Mouse (Mus musculus): ENCODE measurements around the gene Efcab14. TPM values are rescaled to one million over a fixed set of nuclear protein-coding genes. Genes with fewer than 3 reads are reported as not detected.

Gene Efcab14
- total RNA-seq, 2 experiments from 2014 or later: 32.0 to 34.8 TPM

Other genes starting within 250 kb of the Efcab14 start
- not detected for gene Cyp4a14, start 241.6 kb upstream of the Efcab14 start, total RNA-seq (2021)
- not detected for gene Cyp4a10, start 219.5 kb upstream of the Efcab14 start, total RNA-seq (2021)
- not detected for gene Cyp4a31, start 174.1 kb upstream of the Efcab14 start, total RNA-seq (2021)
- gene Cyp4a32, start 136.8 kb upstream of the Efcab14 start, total RNA-seq (2021): not detected
- gene Cyp4b1, start 90.0 kb upstream of the Efcab14 start, total RNA-seq (2021): 1 to 10 TPM; 2.1 to 2.7 TPM
- gene Tex38, start 43.3 kb downstream of the Efcab14 start, total RNA-seq (2021): under 1 TPM; 0.78 to 0.87 TPM
- gene Atpaf1, start 47.1 kb downstream of the Efcab14 start, total RNA-seq (2021): 10 to 100 TPM; 25.9 to 29.0 TPM
- 1 to 10 TPM; 4.5 to 4.6 TPM for gene Mob3c, start 90.3 kb downstream of the Efcab14 start, total RNA-seq (2021)
- 10 to 100 TPM; 40.8 to 43.3 TPM for gene Mknk1, start 101.5 kb downstream of the Efcab14 start, total RNA-seq (2021)
- under 1 TPM in 1 of 2 experiments, not detected in 1; 0.25 TPM for gene Kncn, start 146.7 kb downstream of the Efcab14 start, total RNA-seq (2021)
- not detected for gene 6430628N08Rik, start 152.9 kb downstream of the Efcab14 start, total RNA-seq (2021)
- under 1 TPM; 0.18 to 0.34 TPM for gene Dmbx1, start 202.2 kb downstream of the Efcab14 start, total RNA-seq (2021)